Mouse (Mus musculus): ENCODE results near the gene 1700092M07Rik. TPM values are rescaled to one million over a fixed set of nuclear protein-coding genes. Genes with fewer than 3 reads are reported as not detected.

Gene 1700092M07Rik
- polyA plus RNA-seq, 1 experiment from 2014 or later = 1.9 TPM

GRCm38 (mm10) chr19:8790171-8790570 is 49.7 kb downstream of the 1700092M07Rik start:
- H3K9me3 ChIP-seq (replicated peaks) = no peaks in the 10 kb centered on the region
- H3K36me3 ChIP-seq (ENCODE audit: poor library complexity, severe bottlenecking) = peaks cover 38% of the 10 kb centered on the region
- H3K27me3 ChIP-seq = no peaks in the 10 kb centered on the region
- no peak overlapping the region for H3K27ac ChIP-seq
- H3K4me1 ChIP-seq = peaks cover 12% of the 10 kb centered on the region
- no peak overlapping the region for H3K4me2 ChIP-seq
- WGBS = 83% methylated on average over 7 of the region's 7 CpGs
- ATAC-seq = no peak
- H3K9ac ChIP-seq = no peak overlapping the region
- H3K4me3 ChIP-seq = no peak overlapping the region

Small RNA genes within 50 kb of the gene (microRNA-seq; reads per million reads assigned to microRNA genes)
- gene Mir6992 = not detected

Other genes with a start within 250 kb of the 1700092M07Rik start
- gene Slc22a8, start 149.5 kb upstream of the 1700092M07Rik start, polyA plus RNA-seq (2015; fragmentation: Nextera tagmentation; extraction: Ambion mirVana) = 1.3 and 1.6 TPM in 2 replicates
- gene Slc22a6, start 122.7 kb upstream of the 1700092M07Rik start, polyA plus RNA-seq (2015; fragmentation: Nextera tagmentation; extraction: Ambion mirVana) = 1.6 and 3.2 TPM in 2 replicates
- 0.94 and 1.3 TPM in 2 replicates for gene Chrm1, start 76.9 kb upstream of the 1700092M07Rik start, polyA plus RNA-seq (2015; fragmentation: Nextera tagmentation; extraction: Ambion mirVana)
- 135 and 143 TPM in 2 replicates for gene Slc3a2, start 17.3 kb upstream of the 1700092M07Rik start, polyA plus RNA-seq (2015; fragmentation: Nextera tagmentation; extraction: Ambion mirVana)
- 92.0 and 97.4 TPM in 2 replicates for gene Wdr74, start 4.9 kb upstream of the 1700092M07Rik start, polyA plus RNA-seq (2015; fragmentation: Nextera tagmentation; extraction: Ambion mirVana)
- 117 and 118 TPM in 2 replicates for gene Stx5a, start 695 bp downstream of the 1700092M07Rik start, polyA plus RNA-seq (2015; fragmentation: Nextera tagmentation; extraction: Ambion mirVana)
- gene Nxf1, start 16.4 kb downstream of the 1700092M07Rik start, polyA plus RNA-seq (2015; fragmentation: Nextera tagmentation; extraction: Ambion mirVana) = 194 and 211 TPM in 2 replicates
- 260 and 261 TPM in 2 replicates for gene Tmem223, start 30.3 kb downstream of the 1700092M07Rik start, polyA plus RNA-seq (2015; fragmentation: Nextera tagmentation; extraction: Ambion mirVana)
- gene Tmem179b, start 33.7 kb downstream of the 1700092M07Rik start, polyA plus RNA-seq (2015; fragmentation: Nextera tagmentation; extraction: Ambion mirVana) = 35.9 and 36.5 TPM in 2 replicates
- 30.1 and 33.0 TPM in 2 replicates for gene Taf6l, start 45.7 kb downstream of the 1700092M07Rik start, polyA plus RNA-seq (2015; fragmentation: Nextera tagmentation; extraction: Ambion mirVana)
- 174 and 190 TPM in 2 replicates for gene Polr2g, start 57.9 kb downstream of the 1700092M07Rik start, polyA plus RNA-seq (2015; fragmentation: Nextera tagmentation; extraction: Ambion mirVana)
- gene Zbtb3, start 61.8 kb downstream of the 1700092M07Rik start, polyA plus RNA-seq (2015; fragmentation: Nextera tagmentation; extraction: Ambion mirVana) = 7.9 and 8.5 TPM in 2 replicates
- gene Ttc9c, start 78.6 kb downstream of the 1700092M07Rik start, polyA plus RNA-seq (2015; fragmentation: Nextera tagmentation; extraction: Ambion mirVana) = 86.1 and 89.1 TPM in 2 replicates
- 6.4 and 6.8 TPM in 2 replicates for gene Hnrnpul2, start 79.3 kb downstream of the 1700092M07Rik start, polyA plus RNA-seq (2015; fragmentation: Nextera tagmentation; extraction: Ambion mirVana)
- not detected in 2 replicates for gene AC129217.1, start 89.1 kb downstream of the 1700092M07Rik start, polyA plus RNA-seq (2015; fragmentation: Nextera tagmentation; extraction: Ambion mirVana)
- gene Bscl2, start 96.7 kb downstream of the 1700092M07Rik start, polyA plus RNA-seq (2015; fragmentation: Nextera tagmentation; extraction: Ambion mirVana) = 66.9 and 72.1 TPM in 2 replicates
- gene Gng3, start 98.5 kb downstream of the 1700092M07Rik start, polyA plus RNA-seq (2015; fragmentation: Nextera tagmentation; extraction: Ambion mirVana) = 198 and 204 TPM in 2 replicates
- gene Lrrn4cl, start 110.0 kb downstream of the 1700092M07Rik start, polyA plus RNA-seq (2015; fragmentation: Nextera tagmentation; extraction: Ambion mirVana) = 0.28 and 0.39 TPM in 2 replicates
- gene Ubxn1, start 130.8 kb downstream of the 1700092M07Rik start, polyA plus RNA-seq (2015; fragmentation: Nextera tagmentation; extraction: Ambion mirVana) = 188 and 194 TPM in 2 replicates
- 61.8 and 64.6 TPM in 2 replicates for gene Uqcc3, start 140.2 kb downstream of the 1700092M07Rik start, polyA plus RNA-seq (2015; fragmentation: Nextera tagmentation; extraction: Ambion mirVana)
- gene Lbhd1, start 143.0 kb downstream of the 1700092M07Rik start, polyA plus RNA-seq (2015; fragmentation: Nextera tagmentation; extraction: Ambion mirVana) = 73.6 and 85.7 TPM in 2 replicates
- not detected in 2 replicates for gene Gm49403, start 143.2 kb downstream of the 1700092M07Rik start, polyA plus RNA-seq (2015; fragmentation: Nextera tagmentation; extraction: Ambion mirVana)
- 92.5 and 97.7 TPM in 2 replicates for gene 1810009A15Rik, start 148.1 kb downstream of the 1700092M07Rik start, polyA plus RNA-seq (2015; fragmentation: Nextera tagmentation; extraction: Ambion mirVana)
- gene Gm49416, start 148.2 kb downstream of the 1700092M07Rik start, polyA plus RNA-seq (2015; fragmentation: Nextera tagmentation; extraction: Ambion mirVana) = not detected in 2 replicates
- gene Ints5, start 152.3 kb downstream of the 1700092M07Rik start, polyA plus RNA-seq (2015; fragmentation: Nextera tagmentation; extraction: Ambion mirVana) = 37.9 and 44.5 TPM in 2 replicates
- 83.6 and 91.5 TPM in 2 replicates for gene Ganab, start 157.4 kb downstream of the 1700092M07Rik start, polyA plus RNA-seq (2015; fragmentation: Nextera tagmentation; extraction: Ambion mirVana)
- 66.4 and 69.5 TPM in 2 replicates for gene B3gat3, start 179.7 kb downstream of the 1700092M07Rik start, polyA plus RNA-seq (2015; fragmentation: Nextera tagmentation; extraction: Ambion mirVana)
- gene Rom1, start 188.6 kb downstream of the 1700092M07Rik start, polyA plus RNA-seq (2015; fragmentation: Nextera tagmentation; extraction: Ambion mirVana) = 1.2 and 1.3 TPM in 2 replicates
- 8.9 and 9.6 TPM in 2 replicates for gene Eml3, start 188.8 kb downstream of the 1700092M07Rik start, polyA plus RNA-seq (2015; fragmentation: Nextera tagmentation; extraction: Ambion mirVana)
- 178 and 180 TPM in 2 replicates for gene Mta2, start 201.2 kb downstream of the 1700092M07Rik start, polyA plus RNA-seq (2015; fragmentation: Nextera tagmentation; extraction: Ambion mirVana)
- gene Tut1, start 213.1 kb downstream of the 1700092M07Rik start, polyA plus RNA-seq (2015; fragmentation: Nextera tagmentation; extraction: Ambion mirVana) = 35.3 and 36.7 TPM in 2 replicates
- gene Eef1g, start 226.3 kb downstream of the 1700092M07Rik start, polyA plus RNA-seq (2015; fragmentation: Nextera tagmentation; extraction: Ambion mirVana) = 369 and 373 TPM in 2 replicates
- 2.8 and 3.0 TPM in 2 replicates for gene Ahnak, start 248.6 kb downstream of the 1700092M07Rik start, polyA plus RNA-seq (2015; fragmentation: Nextera tagmentation; extraction: Ambion mirVana)